In the genomic region with DNA sequence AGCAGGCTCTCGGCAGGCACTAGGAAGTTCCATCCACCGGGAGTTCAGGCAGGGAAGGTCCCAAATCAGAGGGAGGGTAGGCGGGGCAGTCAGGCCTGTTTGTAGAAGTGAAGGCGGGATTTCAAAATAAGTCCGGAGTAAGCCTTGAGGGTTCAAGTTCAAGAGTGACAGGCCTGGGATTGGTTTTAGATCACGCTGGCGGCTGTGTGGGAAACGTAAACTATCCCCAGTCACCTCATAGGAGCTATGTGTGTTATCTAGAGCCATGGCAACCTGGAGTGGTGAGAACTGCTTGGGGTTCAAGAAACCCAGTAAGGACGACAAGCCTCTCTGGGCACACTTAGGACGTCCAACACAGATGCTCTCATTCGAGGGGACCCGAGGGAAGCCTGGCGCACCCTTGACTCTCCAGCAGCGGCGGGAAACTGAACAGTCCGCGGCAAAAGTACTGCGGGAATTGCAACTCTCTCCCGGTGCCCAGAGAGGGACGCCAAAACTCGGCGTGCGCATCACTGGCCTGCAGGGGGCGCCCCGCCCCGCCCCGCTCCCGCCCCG, we compare ENCODE assay signal across 8 mouse cellular contexts. TPM values are rescaled to one million over a fixed set of nuclear protein-coding genes. Genes with fewer than 3 reads are reported as not detected.
DNase-seq lines count a peak whose midpoint lies in the region; ATAC-seq and TF ChIP-seq lines count a peak whose summit lies in the region.

No protein-coding gene starts in this region.

- peak; percentile 61 to 76 for DNase-seq in heart, adult 18-20 months
- DNase-seq in heart, postnatal 25 days (ENCODE audit: low spot score) = no peak
- DNase-seq in ZHBTc4 (ENCODE audit: low read depth, low spot score) = peak; percentile 76
- DNase-seq in hindbrain, embryonic 11.5 days (ENCODE audit: low spot score) = peak; percentile 83
- peak; percentile 81 for DNase-seq in limb, embryonic 11.5 days (ENCODE audit: low spot score)
- DNase-seq in mesoderm, embryonic 11.5 days (ENCODE audit: low read depth, low spot score) = peak; percentile 72
- DNase-seq in stomach, postnatal 0 days (ENCODE audit: low spot score) = no peak

- H3K27me3 ChIP-seq in embryonic facial prominence, embryonic 15.5 days = no peaks in the 10 kb centered on the region
- H3K27me3 ChIP-seq in hindbrain, embryonic 11.5 days (ENCODE audit: control insufficient read depth, insufficient read depth, low read length) = no peaks in the 10 kb centered on the region
- H3K27me3 ChIP-seq in limb, embryonic 11.5 days (ENCODE audit: control insufficient read depth, insufficient read depth, low read length) = no peaks in the 10 kb centered on the region
- no peaks in the 10 kb centered on the region for H3K27me3 ChIP-seq in stomach, postnatal 0 days (ENCODE audit: control insufficient read depth, insufficient read depth, low read length)

- peak; percentile 66 for TF ChIP-seq CTCF in stomach, postnatal 0 days (IDR thresholded peaks at IDR 0.05; ENCODE audit: low read depth)

- WGBS in embryonic facial prominence, embryonic 15.5 days = under 1% methylated on average over 23 of the region's 29 CpGs
- 0% methylated on average over 23 of the region's 29 CpGs for WGBS in hindbrain, embryonic 11.5 days
- under 1% methylated on average over 23 of the region's 29 CpGs for WGBS in limb, embryonic 11.5 days
- WGBS in stomach, postnatal 0 days = under 1% methylated on average over 22 of the region's 29 CpGs

- H3K9ac ChIP-seq in embryonic facial prominence, embryonic 15.5 days = peak overlapping the region; percentile 13; the same call in 1 of the 2 replicates
- H3K9ac ChIP-seq in hindbrain, embryonic 11.5 days (ENCODE audit: low read depth, low read length) = 0 out of 2 replicates have a peak overlapping the region, but pooled peaks have one; percentile 40
- H3K9ac ChIP-seq in limb, embryonic 11.5 days (ENCODE audit: low read length) = peak overlapping the region; percentile 12
- peak overlapping the region; percentile 48 for H3K9ac ChIP-seq in stomach, postnatal 0 days (ENCODE audit: low read length)

- H3K4me3 ChIP-seq in embryonic facial prominence, embryonic 15.5 days (replicated peaks) = peak overlapping the region; percentile 62
- peak overlapping the region; percentile 70 for H3K4me3 ChIP-seq in hindbrain, embryonic 11.5 days (ENCODE audit: low read depth, low read length)
- peak overlapping the region; percentile 50 for H3K4me3 ChIP-seq in limb, embryonic 11.5 days (ENCODE audit: low read depth, low read length)
- H3K4me3 ChIP-seq in stomach, postnatal 0 days (ENCODE audit: low read depth, low read length) = peak overlapping the region; percentile 40

- intact Hi-C loops in heart, postnatal 25 days (cut with DNase I) = loop anchor here (2.0 kb wide), 1 partner anchor 27 kb away; no protein-coding TSS in a partner anchor

- peak overlapping the region; percentile 44; the same call in 1 of the 2 replicates for H3K27ac ChIP-seq in embryonic facial prominence, embryonic 15.5 days (replicated peaks)
- no peak overlapping the region for H3K27ac ChIP-seq in hindbrain, embryonic 11.5 days (ENCODE audit: low read depth, low read length)
- H3K27ac ChIP-seq in limb, embryonic 11.5 days (replicated peaks; ENCODE audit: low read depth, low read length) = no peak overlapping the region; the same call in 1 of the 2 replicates
- peak overlapping the region; percentile 78 for H3K27ac ChIP-seq in stomach, postnatal 0 days (replicated peaks)

- peaks cover 44% of the 10 kb centered on the region for H3K4me1 ChIP-seq in embryonic facial prominence, embryonic 15.5 days
- H3K4me1 ChIP-seq in hindbrain, embryonic 11.5 days (replicated peaks; ENCODE audit: control insufficient read depth, insufficient read depth, low read length) = peaks cover 5% of the 10 kb centered on the region; the same call in 1 of the 2 replicates
- peaks cover 22% of the 10 kb centered on the region for H3K4me1 ChIP-seq in limb, embryonic 11.5 days (ENCODE audit: control insufficient read depth, insufficient read depth, low read length)
- peaks cover 25% of the 10 kb centered on the region for H3K4me1 ChIP-seq in stomach, postnatal 0 days (replicated peaks; ENCODE audit: control insufficient read depth, insufficient read depth)

- no peak for TF ChIP-seq EP300 in stomach, postnatal 0 days (optimal IDR thresholded peaks at IDR 0.05)

- peak overlapping the region; percentile 72 for H3K4me2 ChIP-seq in embryonic facial prominence, embryonic 15.5 days (replicated peaks)
- peak overlapping the region; percentile 52 for H3K4me2 ChIP-seq in hindbrain, embryonic 11.5 days (replicated peaks; ENCODE audit: low read depth, low read length)
- peak overlapping the region; percentile 69 for H3K4me2 ChIP-seq in limb, embryonic 11.5 days (ENCODE audit: low read depth, severe bottlenecking)
- H3K4me2 ChIP-seq in stomach, postnatal 0 days (replicated peaks; ENCODE audit: low read depth) = peak overlapping the region; percentile 92

- H3K9me3 ChIP-seq in embryonic facial prominence, embryonic 15.5 days (replicated peaks) = no peaks in the 10 kb centered on the region
- no peaks in the 10 kb centered on the region for H3K9me3 ChIP-seq in hindbrain, embryonic 11.5 days (ENCODE audit: control insufficient read depth, low read length)
- H3K9me3 ChIP-seq in limb, embryonic 11.5 days (ENCODE audit: control insufficient read depth, low read length) = no peaks in the 10 kb centered on the region; the same call in 1 of the 2 replicates
- H3K9me3 ChIP-seq in stomach, postnatal 0 days (ENCODE audit: control insufficient read depth, low read length) = no peaks in the 10 kb centered on the region

- peak; percentile 49 for ATAC-seq in embryonic facial prominence, embryonic 15.5 days (ENCODE audit: insufficient number of reproducible peaks, low FRiP score, low TSS enrichment, low read depth)
- ATAC-seq in hindbrain, embryonic 11.5 days (ENCODE audit: low FRiP score) = peak; percentile 84
- ATAC-seq in limb, embryonic 11.5 days (ENCODE audit: insufficient number of reproducible peaks, low FRiP score, low TSS enrichment, low read depth) = peak; percentile 80
- peak; percentile 80 for ATAC-seq in stomach, postnatal 0 days (ENCODE audit: low FRiP score, low TSS enrichment)

- peaks cover 4% of the 10 kb centered on the region; the same call in 1 of the 2 replicates for H3K36me3 ChIP-seq in embryonic facial prominence, embryonic 15.5 days
- no peaks in the 10 kb centered on the region for H3K36me3 ChIP-seq in hindbrain, embryonic 11.5 days (ENCODE audit: control insufficient read depth, insufficient read depth, low read length)
- peaks cover 8% of the 10 kb centered on the region for H3K36me3 ChIP-seq in limb, embryonic 11.5 days (ENCODE audit: control insufficient read depth, insufficient read depth, low read length)
- H3K36me3 ChIP-seq in stomach, postnatal 0 days (ENCODE audit: control insufficient read depth, insufficient read depth, low read length) = no peaks in the 10 kb centered on the region

RNA-seq across cellular contexts. Expression of a gene that starts 0.4 kb away (rescaled TPM):
- 10 to 100 TPM; 32.8 to 37.1 TPM for total RNA-seq in heart, adult 18-20 months (2021)
- total RNA-seq in heart, postnatal 25 days (2021) = 10 to 100 TPM; 31.2 to 37.8 TPM
- 53.8 and 53.9 TPM in 2 replicates for polyA plus RNA-seq in embryonic facial prominence, embryonic 15.5 days (2015; fragmentation: Nextera tagmentation; extraction: Ambion mirVana)
- 37.5 and 40.0 TPM in 2 replicates for polyA plus RNA-seq in hindbrain, embryonic 11.5 days (2014; fragmentation: Nextera tagmentation; extraction: Ambion mirVana)
- 51.1 and 54.0 TPM in 2 replicates for polyA plus RNA-seq in limb, embryonic 11.5 days (2014; fragmentation: Nextera tagmentation; extraction: Ambion mirVana)
- polyA plus RNA-seq in stomach, postnatal 0 days (2015; fragmentation: Nextera tagmentation; extraction: Ambion mirVana) = 22.2 and 23.2 TPM in 2 replicates

RNA-seq across cellular contexts. Expression of a gene that starts 51.5 kb away (rescaled TPM):
- total RNA-seq in heart, adult 18-20 months (2021) = 10 to 100 TPM; 35.2 to 35.4 TPM
- 10 to 100 TPM; 32.4 to 35.8 TPM for total RNA-seq in heart, postnatal 25 days (2021)
- polyA plus RNA-seq in embryonic facial prominence, embryonic 15.5 days (2015; fragmentation: Nextera tagmentation; extraction: Ambion mirVana) = 47.7 and 49.0 TPM in 2 replicates
- 50.6 and 60.1 TPM in 2 replicates for polyA plus RNA-seq in hindbrain, embryonic 11.5 days (2014; fragmentation: Nextera tagmentation; extraction: Ambion mirVana)
- 48.9 and 51.1 TPM in 2 replicates for polyA plus RNA-seq in limb, embryonic 11.5 days (2014; fragmentation: Nextera tagmentation; extraction: Ambion mirVana)
- 33.6 TPM in 2 replicates for polyA plus RNA-seq in stomach, postnatal 0 days (2015; fragmentation: Nextera tagmentation; extraction: Ambion mirVana)

Comparison
In these comparisons a context has a peak if more than half of its experiments do, and no peak if none do; other contexts are left out.
1. DNase-seq: peak in heart, adult 18-20 months (2 of 2), ZHBTc4 (single experiment), hindbrain, embryonic 11.5 days (single experiment), limb, embryonic 11.5 days (single experiment) and mesoderm, embryonic 11.5 days (single experiment); none in heart, postnatal 25 days (single experiment) and stomach, postnatal 0 days (single experiment).
2. H3K27ac ChIP-seq: peak in embryonic facial prominence, embryonic 15.5 days (single experiment) and stomach, postnatal 0 days (single experiment); none in hindbrain, embryonic 11.5 days (single experiment) and limb, embryonic 11.5 days (single experiment).
3. Peak in every context shown above with its lines, with median percentiles within 50 percentile points of each other: ATAC-seq, H3K4me2 ChIP-seq, H3K4me3 ChIP-seq and H3K9ac ChIP-seq.